Mouse (Mus musculus) stomach, embryonic 16.5 days (tissue): ENCODE measurements around the gene Dydc1. TPM values are rescaled to one million over a fixed set of nuclear protein-coding genes. Genes with fewer than 3 reads are reported as not detected.

Source experiments
- ATAC-seq: fragments of 200-750 bp; cut with Nextera tagmentation; 2 replicates; pipeline ENCODE4 v1.8.0; 2017; ENCODE audit warnings: moderate number of reproducible peaks, moderate TSS enrichment; ENCODE audit not compliant: insufficient read depth, low FRiP score
- H3K27ac ChIP-seq: fragments of 300-500 bp; sonication (generic); 2 replicates; pipeline ENCODE4 v1.5.1; 2014; ENCODE audit warnings: low read length
- H3K27me3 ChIP-seq: fragments of 300-500 bp; sonication (generic); 2 replicates; pipeline ENCODE4 v1.6.1; 2014; ENCODE audit warnings: low read length, control low read depth, mixed read lengths; ENCODE audit not compliant: control insufficient read depth, insufficient read depth
- H3K36me3 ChIP-seq: fragments of 300-500 bp; sonication (generic); 2 replicates; pipeline ENCODE4 v1.6.1; 2014; ENCODE audit warnings: low read length; ENCODE audit not compliant: control insufficient read depth, insufficient read depth
- H3K4me1 ChIP-seq: fragments of 300-500 bp; sonication (generic); 2 replicates; pipeline ENCODE4 v1.6.1; 2014; ENCODE audit warnings: low read length, control low read depth, mixed read lengths; ENCODE audit not compliant: control insufficient read depth, insufficient read depth
- H3K4me2 ChIP-seq: fragments of 300-500 bp; sonication (generic); 2 replicates; pipeline ENCODE4 v1.6.1; 2014; ENCODE audit warnings: low read depth, low read length, mixed read lengths
- H3K4me3 ChIP-seq: fragments of 300-500 bp; sonication (generic); replicated peaks from 2 replicates; pipeline ENCODE4 v1.5.1; 2014; ENCODE audit warnings: mild to moderate bottlenecking, low read length
- H3K9ac ChIP-seq: fragments of 300-500 bp; sonication (generic); 2 replicates; pipeline ENCODE4 v1.6.1; 2014; ENCODE audit warnings: low read length
- H3K9me3 ChIP-seq: fragments of 300-500 bp; sonication (generic); replicated peaks from 2 replicates; pipeline ENCODE4 v1.6.1; 2016; ENCODE audit warnings: low read length, control low read depth; ENCODE audit not compliant: control insufficient read depth
- WGBS: fragments of 180-500 bp; shearing (Covaris S2); extraction: QIAGEN DNeasy Blood & Tissue Kit; methylation state at CpG from one replicate; pipeline ENCODE4 v1.1.7; 2014; 5-methylcytosine and 5-hydroxymethylcytosine counted together
- polyA plus RNA-seq: library from polyadenylated mRNA; unstranded; fragments of >200 nt; fragmentation: Nextera tagmentation; extraction: Ambion mirVana; gene quantifications from 2 replicates; pipeline ENCODE4 v1.2.1, GENCODE M21; 2015

Dydc1 gene
- polyA plus RNA-seq, 1 experiment from 2014 or later: not detected

GRCm38 (mm10) chr14:41112944-41113343 is 40.2 kb downstream of the Dydc1 start:
- H3K4me2 ChIP-seq: no peak overlapping the region
- 74% methylated on average over 4 of the region's 4 CpGs for WGBS
- no peak for ATAC-seq
- no peak overlapping the region for H3K9ac ChIP-seq
- no peak overlapping the region for H3K27ac ChIP-seq
- H3K27me3 ChIP-seq: no peaks in the 10 kb centered on the region
- H3K4me3 ChIP-seq: no peak overlapping the region
- H3K9me3 ChIP-seq: no peaks in the 10 kb centered on the region
- no peaks in the 10 kb centered on the region for H3K4me1 ChIP-seq
- H3K36me3 ChIP-seq: no peaks in the 10 kb centered on the region

- no peaks in the 10 kb centered on the region for H3K4me1 ChIP-seq
- no peaks in the 10 kb centered on the region for H3K27me3 ChIP-seq
- no peaks in the 10 kb centered on the region for H3K9me3 ChIP-seq
- no peaks in the 10 kb centered on the region for H3K36me3 ChIP-seq
- H3K9ac ChIP-seq: no peak overlapping the region
- no peak overlapping the region for H3K4me3 ChIP-seq
- H3K4me2 ChIP-seq: no peak overlapping the region
- 80% methylated on average over 3 of the region's 3 CpGs for WGBS
- no peak for ATAC-seq
- no peak overlapping the region for H3K27ac ChIP-seq
These were observed 43.6 kb downstream of the Dydc1 start for GRCm38 (mm10) chr14:41116271-41116670.

- Histone ChIP-seq H3K4me2 (no peak overlapping the region), H3K9ac (no peak overlapping the region), H3K27ac (no peak overlapping the region), H3K27me3 (no peaks in the 10 kb centered on the region), H3K4me3 (no peak overlapping the region), H3K4me1 (no peaks in the 10 kb centered on the region), H3K9me3 (no peaks in the 10 kb centered on the region), H3K36me3 (no peaks in the 10 kb centered on the region)
- no peak for ATAC-seq
- 84% methylated on average over 5 of the region's 5 CpGs for WGBS
These were observed 52.0 kb downstream of the Dydc1 start for GRCm38 (mm10) chr14:41124683-41125082.

- WGBS: 16% methylated on average over 4 of the region's 4 CpGs
- no peaks in the 10 kb centered on the region for H3K27me3 ChIP-seq
- no peak for ATAC-seq
- no peak overlapping the region for H3K4me2 ChIP-seq
- no peak overlapping the region for H3K9ac ChIP-seq
- no peak overlapping the region for H3K4me3 ChIP-seq
- no peaks in the 10 kb centered on the region for H3K36me3 ChIP-seq
- H3K4me1 ChIP-seq: no peaks in the 10 kb centered on the region
- no peaks in the 10 kb centered on the region for H3K9me3 ChIP-seq
- H3K27ac ChIP-seq: no peak overlapping the region
These were observed 55.3 kb downstream of the Dydc1 start for GRCm38 (mm10) chr14:41127997-41128396.

GRCm38 (mm10) chr14:41131540-41131939 is 58.8 kb downstream of the Dydc1 start, which contains the start of gene Sftpa1:
Sftpa1 (plus strand) TSS chr14:41131782.
- no peak for ATAC-seq
- Histone ChIP-seq H3K9ac (no peak within 1 kb of the TSS), H3K9me3 (no peaks in the 10 kb centered on the region), H3K27me3 (no peaks in the 10 kb centered on the region), H3K4me1 (no peaks in the 10 kb centered on the region), H3K4me2 (no peak within 1 kb of the TSS), H3K27ac (no peak within 1 kb of the TSS), H3K4me3 (no peak within 1 kb of the TSS), H3K36me3 (no peaks in the 10 kb centered on the region)
- 66% methylated on average over 7 of the region's 7 CpGs for WGBS

- no peaks in the 10 kb centered on the region for H3K9me3 ChIP-seq
- H3K27me3 ChIP-seq: no peaks in the 10 kb centered on the region
These were observed 64.3 kb downstream of the Dydc1 start for GRCm38 (mm10) chr14:41137006-41137405.

GRCm38 (mm10) chr14:41140686-41141085 is 68.0 kb downstream of the Dydc1 start:
- H3K9me3 ChIP-seq: no peaks in the 10 kb centered on the region
- no peak overlapping the region for H3K4me2 ChIP-seq
- H3K9ac ChIP-seq: no peak overlapping the region
- H3K27ac ChIP-seq: no peak overlapping the region
- WGBS: 87% methylated on average over 1 of the region's 1 CpGs
- H3K4me1 ChIP-seq: no peaks in the 10 kb centered on the region
- ATAC-seq: no peak
- no peak overlapping the region for H3K4me3 ChIP-seq
- H3K27me3 ChIP-seq: no peaks in the 10 kb centered on the region
- no peaks in the 10 kb centered on the region for H3K36me3 ChIP-seq

More at GRCm38 (mm10) chr14:41137006-41137405, 64.3 kb downstream of the Dydc1 start:
- Histone ChIP-seq H3K27ac (no peak overlapping the region), H3K36me3 (no peaks in the 10 kb centered on the region), H3K4me3 (no peak overlapping the region), H3K4me2 (no peak overlapping the region), H3K4me1 (no peaks in the 10 kb centered on the region), H3K9ac (no peak overlapping the region)
- ATAC-seq: no peak

Other genes with a start within 250 kb of the Dydc1 start
- gene Sh2d4b, start 179.6 kb upstream of the Dydc1 start, polyA plus RNA-seq: 0.35 and 0.41 TPM in 2 replicates
- 77.3 and 88.1 TPM in 2 replicates for gene Tspan14, start 106.1 kb upstream of the Dydc1 start, polyA plus RNA-seq
- gene Fam213a, start 59.1 kb upstream of the Dydc1 start, polyA plus RNA-seq: 42.4 and 45.1 TPM in 2 replicates
- gene Dydc2, start 3.7 kb upstream of the Dydc1 start, polyA plus RNA-seq: not detected in 2 replicates
- 9.0 and 9.3 TPM in 2 replicates for gene Mat1a, start 32.1 kb downstream of the Dydc1 start, polyA plus RNA-seq
- not detected in 2 replicates for gene Sftpa1, start 58.9 kb downstream of the Dydc1 start, polyA plus RNA-seq
- 1.7 and 2.2 TPM in 2 replicates for gene Mbl1, start 78.5 kb downstream of the Dydc1 start, polyA plus RNA-seq
- gene Sftpd, start 112.2 kb downstream of the Dydc1 start, polyA plus RNA-seq: 0.19 and 0.24 TPM in 2 replicates
- not detected in 2 replicates for gene Gm2832, start 205.9 kb downstream of the Dydc1 start, polyA plus RNA-seq